Mouse (Mus musculus): ENCODE measurements at regions not wholly inside any gene's neighbourhood (a gene's known extent, or its start where the extent isn't known, plus 50 kb on each side); places are given as distances from the start of the nearest gene placed in this dataset.
A peak's percentile ranks its signal among the peaks of the same experiment; 100 is the strongest.
"Not testable (repeated sequence)": the region's sequence is repeated elsewhere in the genome, so short reads cannot be mapped to it uniquely, and the experiment has no call there.

DNA sequence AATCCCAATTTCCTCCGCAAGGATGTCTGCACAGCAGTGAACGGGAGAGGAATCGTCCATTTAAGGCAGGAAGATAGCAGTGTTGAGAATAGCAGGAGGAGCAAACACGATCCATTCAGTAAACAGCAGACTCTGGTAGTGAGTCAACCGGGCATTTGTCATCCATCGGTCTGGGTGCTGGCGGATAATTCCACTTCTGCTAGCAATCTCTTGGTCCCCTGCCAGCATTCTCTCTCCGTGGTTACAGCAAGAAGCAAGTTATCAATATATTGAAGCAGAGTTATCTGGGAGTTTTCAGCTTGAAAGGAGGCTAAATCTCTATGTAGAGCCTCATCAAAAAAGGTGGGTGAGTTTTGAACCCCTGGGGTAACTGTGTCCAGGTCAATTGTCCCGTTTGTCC, 130.4 kb downstream of the Mtrr start:
- DNase-seq: not testable (repeated sequence)

DNA sequence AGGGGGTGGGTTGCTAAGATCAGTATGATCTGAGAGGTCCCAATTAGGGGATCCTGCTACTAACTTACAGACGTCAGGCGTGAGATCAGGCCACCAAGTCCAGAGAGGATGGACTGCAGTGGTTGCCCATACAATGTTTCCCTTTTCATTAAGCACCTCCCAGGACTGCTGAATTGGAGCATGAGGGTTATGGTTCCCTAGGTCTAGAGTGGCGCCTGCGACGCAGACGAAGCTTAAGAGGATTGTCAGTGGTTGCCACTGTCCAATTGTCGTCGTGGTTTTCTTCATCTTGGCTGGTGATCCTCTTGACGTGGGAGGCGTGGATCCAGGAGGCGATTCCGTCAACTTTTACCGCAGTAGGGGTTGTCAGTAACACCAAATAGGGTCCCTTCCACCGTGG, 137.6 kb downstream of the Mtrr start:
- peak in 1 of 2 experiments; percentile 9 for DNase-seq
